8 mouse cellular contexts compared by ENCODE assay signal in genomic region chr11:70239541-70240279, GRCm38 (mm10). TPM values are rescaled to one million over a fixed set of nuclear protein-coding genes. Genes with fewer than 3 reads are reported as not detected.
A peak's percentile ranks its signal among the peaks of the same experiment; 100 is the strongest.
DNase-seq lines count a peak whose midpoint lies in the region; ATAC-seq and TF ChIP-seq lines count a peak whose summit lies in the region.

Gene Gm21988 (minus strand): TSS chr11:70239830.
Gene Rnasek (minus strand): TSS chr11:70239842.

- intact Hi-C loops in heart, postnatal 36 days (cut with DNase I), result loop anchor here (10.0 kb wide), 2 partner anchors 405 to 825 kb away; partner anchors contain the start of genes Kdm6b, Rnf167 and Slc25a11

- ATAC-seq in forebrain, embryonic 14.5 days, result peak; percentile 43
- ATAC-seq in neural tube, embryonic 15.5 days (ENCODE audit: low FRiP score), result peak; percentile 51

- no peaks in the 10 kb centered on the region for H3K27me3 ChIP-seq in ES-Bruce4 (ENCODE audit: control insufficient read depth, insufficient read depth, low read length, poor library complexity, severe bottlenecking)
- H3K27me3 ChIP-seq in forebrain, embryonic 14.5 days (replicated peaks; ENCODE audit: control insufficient read depth, insufficient read depth, low read length), result no peaks in the 10 kb centered on the region
- peaks cover 3% of the 10 kb centered on the region; the same call in 1 of the 2 replicates for H3K27me3 ChIP-seq in neural tube, embryonic 15.5 days (replicated peaks)

- WGBS in forebrain, embryonic 14.5 days, result under 1% methylated on average over 31 of the region's 35 CpGs
- WGBS in lung, adult 2 months, result under 1% methylated on average over 32 of the region's 35 CpGs
- WGBS in neural tube, embryonic 15.5 days, result under 1% methylated on average over 34 of the region's 35 CpGs

- H3K9ac ChIP-seq in ES-Bruce4 (ENCODE audit: low read depth, poor library complexity, severe bottlenecking), result peak within 1 kb of the TSS; percentile 91
- peak within 1 kb of the TSS; percentile 72 for H3K9ac ChIP-seq in forebrain, embryonic 14.5 days (ENCODE audit: low read length)
- peak within 1 kb of the TSS; percentile 68 for H3K9ac ChIP-seq in neural tube, embryonic 15.5 days (replicated peaks)

- peaks cover 13% of the 10 kb centered on the region for H3K36me3 ChIP-seq in ES-Bruce4 (ENCODE audit: control insufficient read depth, insufficient read depth, low read length, poor library complexity, severe bottlenecking)
- H3K36me3 ChIP-seq in forebrain, embryonic 14.5 days (ENCODE audit: control insufficient read depth, insufficient read depth, low read length), result peaks cover 13% of the 10 kb centered on the region
- H3K36me3 ChIP-seq in neural tube, embryonic 15.5 days, result peaks cover 13% of the 10 kb centered on the region

- no peak within 1 kb of the TSS for H3K27ac ChIP-seq in ES-Bruce4 (ENCODE audit: insufficient read depth, low read length)
- peak within 1 kb of the TSS; percentile 89; the same call in 1 of the 2 replicates for H3K27ac ChIP-seq in forebrain, embryonic 14.5 days (ENCODE audit: low read depth, low read length)
- peak within 1 kb of the TSS; percentile 95 for H3K27ac ChIP-seq in layer of hippocampus, adult 2 months
- peak within 1 kb of the TSS; percentile 97 for H3K27ac ChIP-seq in neural tube, embryonic 15.5 days (replicated peaks)

- H3K4me3 ChIP-seq in ES-Bruce4 (ENCODE audit: low read depth, low read length), result peak within 1 kb of the TSS; percentile 90
- peak within 1 kb of the TSS; percentile 55 for H3K4me3 ChIP-seq in forebrain, embryonic 14.5 days (ENCODE audit: low read depth, low read length)
- peak within 1 kb of the TSS; percentile 67 for H3K4me3 ChIP-seq in layer of hippocampus, adult 2 months
- peak within 1 kb of the TSS; percentile 97 for H3K4me3 ChIP-seq in lung, adult 2 months (replicated peaks; ENCODE audit: extremely low read depth, low read depth, low read length)
- peak within 1 kb of the TSS; percentile 61 for H3K4me3 ChIP-seq in neural tube, embryonic 15.5 days (replicated peaks)

- TF ChIP-seq POLR2A in ES-Bruce4 (IDR thresholded peaks at IDR 0.05; ENCODE audit: insufficient read depth, low read length), result peak; percentile 64
- TF ChIP-seq POLR2A in lung, adult 2 months (IDR thresholded peaks at IDR 0.05; ENCODE audit: borderline replicate concordance, extremely low read depth, low read depth, low read length), result peak; percentile 83; the same call in 1 of the 2 replicates

- peak; percentile 52; the same call in 1 of the 2 replicates for TF ChIP-seq EP300 in ES-Bruce4 (IDR thresholded peaks at IDR 0.05; ENCODE audit: insufficient read depth, low read depth, low read length)

- DNase-seq in c-Kit-positive CD71-positive TER-119-positive erythroid progenitor cells, embryonic 14.5 days (ENCODE audit: low spot score), result peak; percentile 89
- peak; percentile 95 for DNase-seq in forebrain, embryonic 14.5 days (ENCODE audit: low spot score)
- peak; percentile 84 to 92 for DNase-seq in heart, postnatal 36 days
- DNase-seq in layer of hippocampus, adult 2 months (ENCODE audit: low spot score in 2 of 2), result peak; percentile 79
- peak; percentile 91 for DNase-seq in lung, adult 2 months
- DNase-seq in testis, postnatal 10 days (ENCODE audit: low spot score), result peak; percentile 79

- peak within 1 kb of the TSS; percentile 99 for H3K4me2 ChIP-seq in forebrain, embryonic 14.5 days (ENCODE audit: low read length)
- H3K4me2 ChIP-seq in neural tube, embryonic 15.5 days, result peak within 1 kb of the TSS; percentile 93

- H3K9me3 ChIP-seq in ES-Bruce4 (replicated peaks; ENCODE audit: control insufficient read depth, insufficient read depth, low read length, poor library complexity, severe bottlenecking), result no peaks in the 10 kb centered on the region
- no peaks in the 10 kb centered on the region for H3K9me3 ChIP-seq in forebrain, embryonic 14.5 days (replicated peaks; ENCODE audit: control insufficient read depth, low read length)
- no peaks in the 10 kb centered on the region for H3K9me3 ChIP-seq in neural tube, embryonic 15.5 days (replicated peaks)

- peaks cover 3% of the 10 kb centered on the region for H3K4me1 ChIP-seq in ES-Bruce4 (ENCODE audit: control insufficient read depth, insufficient read depth, low read length)
- H3K4me1 ChIP-seq in forebrain, embryonic 14.5 days (ENCODE audit: control insufficient read depth, insufficient read depth, low read length), result peaks cover 24% of the 10 kb centered on the region
- H3K4me1 ChIP-seq in lung, adult 2 months (ENCODE audit: control insufficient read depth, insufficient read depth, low read length), result peaks cover 7% of the 10 kb centered on the region; the same call in 1 of the 2 replicates
- peaks cover 34% of the 10 kb centered on the region for H3K4me1 ChIP-seq in neural tube, embryonic 15.5 days

- no peak for TF ChIP-seq CTCF in ES-Bruce4 (IDR thresholded peaks at IDR 0.05; ENCODE audit: low read depth, low read length)
- TF ChIP-seq CTCF in layer of hippocampus, adult 2 months (conservative IDR thresholded peaks at IDR 0.05), result no peak
- TF ChIP-seq CTCF in lung, adult 2 months (IDR thresholded peaks at IDR 0.05; ENCODE audit: insufficient read depth, low read length), result no peak

RNA-seq across cellular contexts. Expression of gene Gm21988, which starts in this region (rescaled TPM):
- 0.55 and 0.65 TPM in 2 replicates for polyA plus RNA-seq in ES-Bruce4 (2011; ENCODE audit: insufficient read depth, insufficient read length, low read depth, missing spikeins)
- polyA plus RNA-seq in forebrain, embryonic 14.5 days (2014; fragmentation: Nextera tagmentation; extraction: Ambion mirVana), result 11.1 and 11.9 TPM in 2 replicates
- total RNA-seq in heart, postnatal 36 days (2021), result 1 to 10 TPM; 2.1 to 3.3 TPM
- total RNA-seq in layer of hippocampus, adult 2 months (2021), result 1 to 10 TPM; 3.9 to 4.3 TPM
- 6.6 and 7.2 TPM in 2 replicates for polyA plus RNA-seq in lung, adult 2 months (2012; rRNA removed)
- 13.1 and 16.0 TPM in 2 replicates for polyA plus RNA-seq in neural tube, embryonic 15.5 days (2015; fragmentation: Nextera tagmentation; extraction: Ambion mirVana)

RNA-seq across cellular contexts. Expression of gene Rnasek, which starts in this region (rescaled TPM):
- polyA plus RNA-seq in ES-Bruce4 (2011; ENCODE audit: insufficient read depth, insufficient read length, low read depth, missing spikeins), result 88.5 and 97.8 TPM in 2 replicates
- polyA plus RNA-seq in forebrain, embryonic 14.5 days (2014; fragmentation: Nextera tagmentation; extraction: Ambion mirVana), result 235 and 238 TPM in 2 replicates
- total RNA-seq in heart, postnatal 36 days (2021), result 100 to 1,000 TPM; 106 to 113 TPM
- 100 to 1,000 TPM; 272 to 278 TPM for total RNA-seq in layer of hippocampus, adult 2 months (2021)
- polyA plus RNA-seq in lung, adult 2 months (2012; rRNA removed), result 143 and 168 TPM in 2 replicates
- polyA plus RNA-seq in neural tube, embryonic 15.5 days (2015; fragmentation: Nextera tagmentation; extraction: Ambion mirVana), result 384 and 458 TPM in 2 replicates
